ENCODE assay signal across 10 mouse cellular contexts in genomic region chr11:106001718-106002117, GRCm38 (mm10). TPM values are rescaled to one million over a fixed set of nuclear protein-coding genes. Genes with fewer than 3 reads are reported as not detected.
A peak's percentile ranks its signal among the peaks of the same experiment; 100 is the strongest.
DNase-seq lines count a peak whose midpoint lies in the region; ATAC-seq and TF ChIP-seq lines count a peak whose summit lies in the region.
"Had no signal": no experiment of that assay in that cellular context is flagged by ENCODE, and none has a peak within 500 bp of the region (broad histone marks: within the 10 kb centered on the region; RNA-seq: fewer than 3 reads in every experiment).

No protein-coding gene starts in this region.

- no peak for TF ChIP-seq CTCF in G1E (IDR thresholded peaks at IDR 0.05; ENCODE audit: low read depth, low read length)

- no peak for ATAC-seq in G1E (ENCODE audit: extremely low read depth, insufficient number of reproducible peaks, low FRiP score, poor library complexity, severe bottlenecking)
- peak; percentile 67 for ATAC-seq in megakaryocyte, adult 5-6 weeks (ENCODE audit: poor library complexity, severe bottlenecking)

- H3K4me1 ChIP-seq in G1E (ENCODE audit: insufficient read depth, low read depth, low read length) = peaks cover 4% of the 10 kb centered on the region; the same call in 1 of the 2 replicates

- H3K9me3 ChIP-seq in G1E (replicated peaks) = no peaks in the 10 kb centered on the region

- DNase-seq in layer of hippocampus, adult 9-10 months (ENCODE audit: low spot score) = peak; percentile 55
- DNase-seq in layer of hippocampus, postnatal 25 days (ENCODE audit: extremely low spot score in 1 of 2, low spot score in 1 of 2) = no peak
- peak; percentile 22 for DNase-seq in G1E (ENCODE audit: low spot score)
- peak; percentile 67 for DNase-seq in brain, adult 2 months (ENCODE audit: low read depth, low spot score)
- DNase-seq in ovary, adult 18-20 months (ENCODE audit: low spot score) = no peak
- no peak for DNase-seq in urinary bladder, postnatal 36 days (ENCODE audit: low spot score in 2 of 2)

- peaks cover 29% of the 10 kb centered on the region for H3K27me3 ChIP-seq in G1E (ENCODE audit: insufficient read depth, low read length)

- no peaks in the 10 kb centered on the region for H3K36me3 ChIP-seq in G1E (replicated peaks)

- no peak overlapping the region for H3K4me3 ChIP-seq in G1E (ENCODE audit: low read depth, low read length)
- H3K4me3 ChIP-seq: erythroblast, embryonic 14.5 days had no signal

RNA-seq across cellular contexts. Expression of gene Kcnh6, which starts 6.2 kb away (rescaled TPM):
- 1 to 10 TPM in 1 of 2 experiments, under 1 TPM in 1; 0.96 to 1.1 TPM for total RNA-seq in layer of hippocampus, postnatal 25 days (2021)
- total RNA-seq in G1E (2014; fragmentation: Nextera tagmentation) (not detected in 2 replicates), G1E (2017) (not detected in 2 replicates)
- polyA plus RNA-seq in G1E (2012) = not detected in 2 replicates
- 0.07 TPM in 1 of 2 replicates, not detected in the other for total RNA-seq in megakaryocyte, adult 5-6 weeks (2015)
- not detected in 2 replicates for total RNA-seq in megakaryocyte, adult 5-6 weeks (2017)
- polyA plus RNA-seq: erythroblast, embryonic 14.5 days had no signal

RNA-seq across cellular contexts. Expression of gene Ace3, which starts 7.2 kb away (rescaled TPM):
- total RNA-seq in layer of hippocampus, postnatal 25 days (2021) = not detected
- total RNA-seq in G1E (2014; fragmentation: Nextera tagmentation) (not detected in 2 replicates), G1E (2017) (not detected in 2 replicates)
- not detected in 2 replicates for polyA plus RNA-seq in G1E (2012)
- not detected in 2 replicates for total RNA-seq in megakaryocyte, adult 5-6 weeks (2015)
- not detected in 2 replicates for total RNA-seq in megakaryocyte, adult 5-6 weeks (2017)
- polyA plus RNA-seq: erythroblast, embryonic 14.5 days; limb, embryonic 14.5 days; spleen, adult 2 months had no signal

RNA-seq across cellular contexts. Expression of gene Ace, which starts 34.0 kb away (rescaled TPM):
- total RNA-seq in layer of hippocampus, postnatal 25 days (2021) = 1 to 10 TPM; 6.2 to 7.7 TPM
- total RNA-seq in G1E (2014; fragmentation: Nextera tagmentation) (not detected in 2 replicates), G1E (2017) (not detected in 2 replicates)
- not detected in 2 replicates for polyA plus RNA-seq in G1E (2012)
- 7.3 and 9.0 TPM in 2 replicates for total RNA-seq in megakaryocyte, adult 5-6 weeks (2015)
- 3.2 and 6.9 TPM in 2 replicates for total RNA-seq in megakaryocyte, adult 5-6 weeks (2017)
- polyA plus RNA-seq: erythroblast, embryonic 14.5 days had no signal

RNA-seq across cellular contexts. Expression of gene Dcaf7, which starts 35.0 kb away (rescaled TPM):
- total RNA-seq in layer of hippocampus, postnatal 25 days (2021) = 100 to 1,000 TPM; 146 to 153 TPM
- total RNA-seq in G1E (2014; fragmentation: Nextera tagmentation) = 70.7 and 84.6 TPM in 2 replicates
- total RNA-seq in G1E (2017) = 70.0 and 74.3 TPM in 2 replicates
- 40.4 and 59.3 TPM in 2 replicates for polyA plus RNA-seq in G1E (2012)
- total RNA-seq in megakaryocyte, adult 5-6 weeks (2015) = 40.4 and 42.5 TPM in 2 replicates
- 45.6 and 49.4 TPM in 2 replicates for total RNA-seq in megakaryocyte, adult 5-6 weeks (2017)

RNA-seq across cellular contexts. Expression of gene Cyb561, which starts 48.6 kb away (rescaled TPM):
- total RNA-seq in layer of hippocampus, postnatal 25 days (2021) = 10 to 100 TPM; 51.4 to 52.3 TPM
- not detected in 2 replicates for total RNA-seq in G1E (2014; fragmentation: Nextera tagmentation)
- 0.33 and 0.70 TPM in 2 replicates for total RNA-seq in G1E (2017)
- polyA plus RNA-seq in G1E (2012) = not detected in 2 replicates
- 0.30 TPM in 1 of 2 replicates, not detected in the other for total RNA-seq in megakaryocyte, adult 5-6 weeks (2015)
- 0.37 TPM in 1 of 2 replicates, not detected in the other for total RNA-seq in megakaryocyte, adult 5-6 weeks (2017)

Comparison
In these comparisons a context has a peak if more than half of its experiments do, and no peak if none do; other contexts are left out.
1. DNase-seq: peak in layer of hippocampus, adult 9-10 months (single experiment), G1E (single experiment) and brain, adult 2 months (single experiment); none in layer of hippocampus, postnatal 25 days (0 of 2), ovary, adult 18-20 months (single experiment) and urinary bladder, postnatal 36 days (0 of 2).
2. RNA of gene Ace, which starts 34.0 kb away (total RNA-seq): 6.2 to 7.7 TPM in layer of hippocampus, postnatal 25 days and 3.2 to 9.0 TPM in megakaryocyte, adult 5-6 weeks; not detected in G1E; every median in the first group is over 4 times any median in the second.